Mouse (Mus musculus) small intestine, adult 2 months (tissue): ENCODE measurements around the gene Cfap45. TPM values are rescaled to one million over a fixed set of nuclear protein-coding genes. Genes with fewer than 3 reads are reported as not detected.

Source experiments
- H3K27ac ChIP-seq: fragments of 200-500 bp; 2 replicates; pipeline ENCODE4 v1.5.1; 2012; ENCODE audit warnings: low read depth, low read length, control low read depth, inconsistent platforms; ENCODE audit not compliant: insufficient read depth
- H3K27me3 ChIP-seq: fragments of 200-500 bp; 2 replicates; pipeline ENCODE4 v1.6.1; 2012; ENCODE audit warnings: mild to moderate bottlenecking, moderate library complexity, low read length, inconsistent platforms; ENCODE audit not compliant: control insufficient read depth, insufficient read depth
- H3K36me3 ChIP-seq: fragments of 200-500 bp; 2 replicates; pipeline ENCODE4 v1.6.1; 2012; ENCODE audit warnings: mild to moderate bottlenecking, low read length, control low read depth, inconsistent platforms; ENCODE audit not compliant: control insufficient read depth, insufficient read depth
- H3K4me1 ChIP-seq: fragments of 200-500 bp; 2 replicates; pipeline ENCODE4 v1.6.1; 2012; ENCODE audit warnings: low read length, inconsistent platforms, mixed read lengths; ENCODE audit not compliant: control insufficient read depth, insufficient read depth, insufficient read length
- H3K4me3 ChIP-seq: fragments of 200-500 bp; 2 replicates; pipeline ENCODE4 v1.5.1; 2012; ENCODE audit warnings: low read depth, mild to moderate bottlenecking, control low read depth, inconsistent platforms, low read length, moderate library complexity
- CTCF ChIP-seq: fragments of 200-500 bp; IDR thresholded peaks from 2 replicates; pipeline ENCODE4 v1.5.1; 2012; ENCODE audit warnings: low read depth, mild to moderate bottlenecking, control low read depth, inconsistent platforms, low read length, moderate library complexity, mixed read lengths; ENCODE audit not compliant: insufficient replicate concordance, insufficient read length; ENCODE audit errors: extremely low read depth
- POLR2A ChIP-seq: fragments of 200-500 bp; IDR thresholded peaks from 2 replicates; pipeline ENCODE4 v1.6.1; 2012; ENCODE audit warnings: low read depth, mild to moderate bottlenecking, control low read depth, inconsistent platforms, low read length, moderate library complexity
- WGBS: fragments of 180-500 bp; shearing (Covaris S2); methylation state at CpG from one replicate; pipeline ENCODE4 v1.1.7; 2018; 5-methylcytosine and 5-hydroxymethylcytosine counted together
- polyA plus RNA-seq: library from polyadenylated mRNA; depleted of rRNA; stranded (reverse); fragments of >200 nt; gene quantifications from 2 replicates; pipeline ENCODE4 v1.2.3, GENCODE M21; 2012

Cfap45 gene
- polyA plus RNA-seq, 1 experiment: 0.29 TPM

- no peaks in the 10 kb centered on the region for H3K27me3 ChIP-seq
- H3K36me3 ChIP-seq: peaks cover 8% of the 10 kb centered on the region
- WGBS: 28% methylated on average over 13 of the region's 13 CpGs
- H3K4me1 ChIP-seq: peaks cover 11% of the 10 kb centered on the region; the same call in 1 of the 2 replicates
- H3K27ac ChIP-seq: no peak overlapping the region
- no peak overlapping the region for H3K4me3 ChIP-seq
- TF ChIP-seq CTCF (no peak), POLR2A (no peak)
These were observed 39.5 kb upstream of the Cfap45 start for GRCm38 (mm10) chr1:172481111-172481510.

- peak within 1 kb of the TSS; percentile 87 for H3K27ac ChIP-seq
- peaks cover 13% of the 10 kb centered on the region for H3K36me3 ChIP-seq
- no peaks in the 10 kb centered on the region for H3K27me3 ChIP-seq
- under 1% methylated on average over 38 of the region's 38 CpGs for WGBS
- peak; percentile 55; the same call in 1 of the 2 replicates for TF ChIP-seq CTCF
- TF ChIP-seq POLR2A: no peak; the same call in 1 of the 2 replicates
- peak within 1 kb of the TSS; percentile 66 for H3K4me3 ChIP-seq
- H3K4me1 ChIP-seq: peaks cover 11% of the 10 kb centered on the region; the same call in 1 of the 2 replicates
These were observed 38.9 kb upstream of the Cfap45 start, which contains the start of gene Igsf9 for GRCm38 (mm10) chr1:172481540-172482280. Gene Igsf9, plus strand, starts transcription at chr1:172481788.

- 26% methylated on average over 12 of the region's 12 CpGs for WGBS
These were observed 37.9 kb upstream of the Cfap45 start for GRCm38 (mm10) chr1:172482518-172483360.

GRCm38 (mm10) chr1:172483361-172483660 is 37.3 kb upstream of the Cfap45 start:
- no peak for TF ChIP-seq POLR2A
- TF ChIP-seq CTCF: no peak
- Histone ChIP-seq H3K36me3 (peaks cover 15% of the 10 kb centered on the region), H3K27ac (peak overlapping the region; percentile 78), H3K4me3 (peak overlapping the region; percentile 66), H3K4me1 (peaks cover 14% of the 10 kb centered on the region; the same call in 1 of the 2 replicates), H3K27me3 (no peaks in the 10 kb centered on the region)
- 49% methylated on average over 4 of the region's 4 CpGs for WGBS

More at GRCm38 (mm10) chr1:172482518-172483360, 37.9 kb upstream of the Cfap45 start:
- Histone ChIP-seq H3K27me3 (no peaks in the 10 kb centered on the region), H3K36me3 (peaks cover 15% of the 10 kb centered on the region), H3K4me3 (peak overlapping the region; percentile 66), H3K27ac (peak overlapping the region; percentile 87), H3K4me1 (peaks cover 11% of the 10 kb centered on the region; the same call in 1 of the 2 replicates)
- TF ChIP-seq CTCF: no peak
- TF ChIP-seq POLR2A: peak; percentile 62; the same call in 1 of the 2 replicates

GRCm38 (mm10) chr1:172484236-172484635 is 36.4 kb upstream of the Cfap45 start:
- peaks cover 22% of the 10 kb centered on the region; the same call in 1 of the 2 replicates for H3K4me1 ChIP-seq
- TF ChIP-seq POLR2A (no peak), CTCF (no peak)
- H3K4me3 ChIP-seq: peak overlapping the region; percentile 6
- WGBS: 88% methylated on average over 11 of the region's 11 CpGs
- H3K27ac ChIP-seq: no peak overlapping the region
- H3K27me3 ChIP-seq: no peaks in the 10 kb centered on the region
- H3K36me3 ChIP-seq: peaks cover 15% of the 10 kb centered on the region

- Histone ChIP-seq H3K4me3 (peak overlapping the region; percentile 6), H3K27ac (no peak overlapping the region), H3K36me3 (peaks cover 15% of the 10 kb centered on the region), H3K4me1 (peaks cover 26% of the 10 kb centered on the region), H3K27me3 (no peaks in the 10 kb centered on the region)
- WGBS: 84% methylated on average over 13 of the region's 13 CpGs
- no peak for TF ChIP-seq POLR2A
- TF ChIP-seq CTCF: no peak
These were observed 35.9 kb upstream of the Cfap45 start for GRCm38 (mm10) chr1:172484671-172485070.
